Mouse (Mus musculus): ENCODE measurements at regions not wholly inside any gene's neighbourhood (a gene's known extent, or its start where the extent isn't known, plus 50 kb on each side); places are given as distances from the start of the nearest gene placed in this dataset.

DNA sequence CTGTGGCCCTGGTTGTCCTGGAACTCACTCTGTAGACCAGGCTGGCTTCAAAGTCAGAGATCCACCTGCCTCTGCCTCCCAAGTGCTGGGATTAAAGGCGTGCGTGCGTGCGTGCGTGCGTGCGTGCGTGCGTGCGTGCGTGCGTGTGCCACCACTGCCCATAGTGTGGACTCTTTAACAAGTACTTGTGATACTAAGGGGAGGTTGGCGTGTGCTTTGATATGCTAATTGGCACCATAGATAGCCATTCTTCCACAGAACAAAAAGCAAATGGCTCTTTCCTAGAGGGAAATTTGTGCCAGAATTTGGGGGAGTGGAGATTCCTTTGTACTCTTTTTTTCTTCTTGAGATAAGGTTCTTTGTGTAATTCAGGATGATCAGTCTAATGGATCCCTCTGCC lies 91.3 kb upstream of the Nr5a2 start:
- H3K4me1 ChIP-seq (ENCODE audit: control insufficient read depth, insufficient read depth, low read length), result no peaks in the 10 kb centered on the region
- DNase-seq, result no peak
- no peak overlapping the region for H3K4me3 ChIP-seq (replicated peaks; ENCODE audit: extremely low read depth, low read depth, low read length)
- no peak for TF ChIP-seq POLR2A (IDR thresholded peaks at IDR 0.05; ENCODE audit: borderline replicate concordance, extremely low read depth, low read depth, low read length)
- no peak for TF ChIP-seq CTCF (IDR thresholded peaks at IDR 0.05; ENCODE audit: insufficient read depth, low read length)
- 92% methylated on average over 13 of the region's 13 CpGs for WGBS

DNA sequence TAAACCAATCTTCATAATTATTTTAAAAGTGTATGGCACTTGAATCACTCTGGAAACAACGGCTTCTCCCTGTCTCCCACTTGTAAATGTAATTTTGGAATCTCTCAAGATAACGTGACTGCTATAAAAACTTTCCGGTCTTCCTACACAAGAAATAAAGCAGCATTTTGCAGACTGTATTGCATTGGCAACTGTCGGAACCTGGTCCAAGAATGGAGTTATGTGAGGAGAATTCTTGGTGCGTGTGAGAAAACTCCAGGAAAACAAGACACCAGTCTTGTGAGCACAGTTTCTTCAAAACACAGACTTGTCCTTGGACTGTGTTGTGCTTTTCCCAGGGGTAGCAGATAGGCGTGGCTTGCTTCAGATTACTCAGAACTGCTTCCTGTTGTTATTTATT lies 83.8 kb upstream of the Nr5a2 start:
- DNase-seq, result no peak
- Histone ChIP-seq H3K4me1 (ENCODE audit: control insufficient read depth, insufficient read depth, low read length) (no peaks in the 10 kb centered on the region), H3K4me3 (replicated peaks; ENCODE audit: extremely low read depth, low read depth, low read length) (no peak overlapping the region)
- WGBS, result 78% methylated on average over 6 of the region's 6 CpGs
- TF ChIP-seq CTCF (IDR thresholded peaks at IDR 0.05; ENCODE audit: insufficient read depth, low read length), result no peak
- TF ChIP-seq POLR2A (IDR thresholded peaks at IDR 0.05; ENCODE audit: borderline replicate concordance, extremely low read depth, low read depth, low read length), result no peak

DNA sequence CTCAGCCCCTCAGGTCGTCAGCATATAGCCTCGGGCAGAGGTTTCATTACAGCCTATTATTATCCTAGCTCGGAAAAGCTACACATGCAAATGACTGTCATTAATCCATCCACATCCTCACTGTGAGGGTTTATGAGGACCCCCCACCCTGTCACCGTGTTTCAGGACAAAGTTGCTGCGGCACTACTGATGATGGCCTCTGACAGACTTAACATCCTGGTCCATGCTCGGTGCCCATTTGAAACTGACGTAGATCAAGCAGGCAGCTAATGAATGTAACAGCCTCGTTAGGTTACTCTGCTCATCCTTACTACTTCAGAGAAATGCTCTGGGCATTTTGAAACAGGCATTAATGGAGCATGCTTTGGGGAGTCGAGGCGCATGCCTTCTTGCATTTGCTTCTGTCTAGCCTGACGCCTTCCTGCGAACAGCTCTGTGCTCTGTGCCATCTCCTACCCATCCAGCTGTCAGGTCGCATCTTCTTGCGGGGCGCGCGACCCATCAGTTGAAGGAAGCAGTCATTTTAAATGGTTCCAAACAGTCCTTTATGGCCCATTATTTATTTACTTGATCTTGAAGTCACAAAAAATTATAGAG lies 82.3 kb upstream of the Nr5a2 start:
- Histone ChIP-seq H3K4me3 (replicated peaks; ENCODE audit: extremely low read depth, low read depth, low read length) (no peak overlapping the region), H3K4me1 (ENCODE audit: control insufficient read depth, insufficient read depth, low read length) (no peaks in the 10 kb centered on the region)
- no peak for DNase-seq
- WGBS, result 87% methylated on average over 17 of the region's 17 CpGs
- TF ChIP-seq CTCF (IDR thresholded peaks at IDR 0.05; ENCODE audit: insufficient read depth, low read length) (no peak), POLR2A (IDR thresholded peaks at IDR 0.05; ENCODE audit: borderline replicate concordance, extremely low read depth, low read depth, low read length) (no peak)

DNA sequence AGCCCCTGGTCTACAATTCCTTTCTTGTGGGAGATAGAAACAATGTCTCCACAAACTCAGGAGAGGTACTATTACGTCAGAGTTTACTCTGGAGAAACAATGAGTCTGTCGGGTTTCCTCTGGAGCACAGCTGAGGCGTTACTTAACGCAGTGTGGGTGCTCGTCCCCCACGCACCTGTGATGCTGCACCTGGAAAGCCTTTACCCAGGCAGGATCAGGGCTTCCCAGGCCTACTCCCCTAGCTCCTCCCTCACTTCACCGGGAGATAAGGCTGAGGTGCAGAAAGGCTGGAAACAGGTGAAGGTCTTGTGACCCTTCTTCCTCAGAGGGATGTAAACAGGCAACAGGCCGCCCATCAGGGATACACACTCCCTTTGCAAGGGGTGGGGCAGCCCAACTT lies 80.7 kb upstream of the Nr5a2 start:
- TF ChIP-seq CTCF (IDR thresholded peaks at IDR 0.05; ENCODE audit: insufficient read depth, low read length) (no peak), POLR2A (IDR thresholded peaks at IDR 0.05; ENCODE audit: borderline replicate concordance, extremely low read depth, low read depth, low read length) (no peak)
- Histone ChIP-seq H3K4me3 (replicated peaks; ENCODE audit: extremely low read depth, low read depth, low read length) (no peak overlapping the region), H3K4me1 (ENCODE audit: control insufficient read depth, insufficient read depth, low read length) (no peaks in the 10 kb centered on the region)
- WGBS, result 31% methylated on average over 8 of the region's 8 CpGs
- no peak for DNase-seq

DNA sequence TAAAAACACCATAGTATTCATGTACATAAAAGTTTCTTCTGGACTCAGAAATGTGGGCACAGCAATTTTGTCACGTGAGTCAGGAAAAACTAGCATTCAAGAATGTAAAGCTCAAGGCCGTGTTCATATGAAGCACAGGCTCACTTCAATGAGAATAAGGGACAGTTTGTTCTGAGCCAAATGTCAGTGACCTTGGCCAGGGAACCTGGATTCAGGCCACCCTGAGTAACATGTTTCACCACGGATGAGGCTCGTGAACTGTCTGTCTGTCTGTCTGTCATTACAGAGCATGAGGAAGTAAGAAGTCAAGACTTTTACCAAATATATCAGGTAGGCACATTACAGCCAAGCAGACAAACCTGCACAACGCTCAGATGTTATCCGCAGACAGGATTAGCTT lies 74.3 kb upstream of the Nr5a2 start:
- no peaks in the 10 kb centered on the region for H3K4me1 ChIP-seq (ENCODE audit: control insufficient read depth, insufficient read depth, low read length)
- no peak for TF ChIP-seq CTCF (IDR thresholded peaks at IDR 0.05; ENCODE audit: insufficient read depth, low read length)
- no peak for TF ChIP-seq POLR2A (IDR thresholded peaks at IDR 0.05; ENCODE audit: borderline replicate concordance, extremely low read depth, low read depth, low read length)
- no peak overlapping the region for H3K4me3 ChIP-seq (replicated peaks; ENCODE audit: extremely low read depth, low read depth, low read length)
- WGBS, result 80% methylated on average over 6 of the region's 6 CpGs
- DNase-seq, result no peak

DNA sequence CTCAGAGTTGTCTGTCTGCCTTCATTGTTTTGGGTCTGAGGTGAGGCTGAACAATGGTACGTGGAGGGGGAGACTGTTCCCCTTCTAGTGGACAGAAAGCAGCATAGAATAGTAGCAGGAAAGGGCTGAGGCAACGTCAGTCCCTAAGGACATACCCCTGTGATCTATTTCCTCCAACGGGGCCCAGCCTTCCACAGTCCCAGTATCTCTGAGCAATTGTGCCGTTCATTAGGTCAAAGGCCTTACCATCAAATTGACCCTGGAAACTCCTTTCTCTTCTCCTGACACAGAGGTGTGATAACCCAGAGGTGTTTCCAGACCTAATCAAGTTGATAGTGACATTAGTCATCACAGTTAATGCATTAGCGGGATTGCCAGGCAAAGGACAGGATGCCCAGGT lies 73.4 kb upstream of the Nr5a2 start:
- Histone ChIP-seq H3K4me3 (replicated peaks; ENCODE audit: extremely low read depth, low read depth, low read length) (no peak overlapping the region), H3K4me1 (ENCODE audit: control insufficient read depth, insufficient read depth, low read length) (no peaks in the 10 kb centered on the region)
- TF ChIP-seq CTCF (IDR thresholded peaks at IDR 0.05; ENCODE audit: insufficient read depth, low read length) (no peak), POLR2A (IDR thresholded peaks at IDR 0.05; ENCODE audit: borderline replicate concordance, extremely low read depth, low read depth, low read length) (no peak)
- WGBS, result 66% methylated on average over 5 of the region's 5 CpGs
- no peak for DNase-seq

DNA sequence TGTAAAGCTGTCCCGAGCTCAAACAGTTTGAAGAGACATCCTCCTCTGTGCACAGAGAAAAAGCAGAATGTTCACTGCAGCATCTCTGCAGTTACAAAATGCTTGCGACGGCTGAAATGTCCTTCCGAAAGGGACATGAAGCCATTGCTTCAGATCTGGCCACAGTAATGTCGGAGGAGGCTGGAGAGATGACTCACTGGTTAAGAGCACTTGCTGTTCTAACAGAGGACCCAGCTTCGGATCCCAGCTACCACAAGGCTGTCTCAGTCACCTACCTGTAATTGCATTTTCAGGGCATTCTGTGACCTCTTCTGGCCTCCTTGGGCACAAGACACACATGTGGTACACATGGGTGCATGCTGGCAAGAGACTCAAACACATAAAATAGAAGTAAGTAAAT lies 63.5 kb upstream of the Nr5a2 start:
- DNase-seq, result no peak
- 77% methylated on average over 6 of the region's 6 CpGs for WGBS
- Histone ChIP-seq H3K4me1 (ENCODE audit: control insufficient read depth, insufficient read depth, low read length) (no peaks in the 10 kb centered on the region), H3K4me3 (replicated peaks; ENCODE audit: extremely low read depth, low read depth, low read length) (no peak overlapping the region)
- TF ChIP-seq POLR2A (IDR thresholded peaks at IDR 0.05; ENCODE audit: borderline replicate concordance, extremely low read depth, low read depth, low read length) (no peak), CTCF (IDR thresholded peaks at IDR 0.05; ENCODE audit: insufficient read depth, low read length) (no peak)

DNA sequence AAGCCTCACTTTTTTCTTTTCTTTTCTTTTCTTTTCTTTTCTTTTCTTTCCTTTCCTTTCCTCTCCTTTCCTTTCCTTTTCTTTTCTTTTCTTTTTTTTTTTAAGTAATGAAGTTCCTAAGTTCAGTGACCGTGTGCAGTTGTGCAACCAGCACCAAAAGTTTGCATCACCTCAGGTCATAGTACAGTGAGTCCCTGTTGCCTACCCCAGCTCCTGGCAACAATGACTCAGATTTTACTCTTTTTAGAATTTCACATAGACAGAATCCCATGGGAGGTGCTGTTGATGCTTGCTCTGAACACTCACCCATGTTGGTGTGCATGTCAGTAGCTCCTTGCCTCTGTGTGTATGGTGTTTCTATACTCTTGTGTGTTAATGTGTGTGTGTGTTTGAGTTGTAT lies 60.3 kb upstream of the Nr5a2 start:
- WGBS, result 67% methylated on average over 1 of the region's 1 CpGs
- no peak for DNase-seq
- no peak overlapping the region for H3K4me3 ChIP-seq (replicated peaks; ENCODE audit: extremely low read depth, low read depth, low read length)
- no peak for TF ChIP-seq CTCF (IDR thresholded peaks at IDR 0.05; ENCODE audit: insufficient read depth, low read length)
- no peak for TF ChIP-seq POLR2A (IDR thresholded peaks at IDR 0.05; ENCODE audit: borderline replicate concordance, extremely low read depth, low read depth, low read length)
- no peaks in the 10 kb centered on the region for H3K4me1 ChIP-seq (ENCODE audit: control insufficient read depth, insufficient read depth, low read length)

DNA sequence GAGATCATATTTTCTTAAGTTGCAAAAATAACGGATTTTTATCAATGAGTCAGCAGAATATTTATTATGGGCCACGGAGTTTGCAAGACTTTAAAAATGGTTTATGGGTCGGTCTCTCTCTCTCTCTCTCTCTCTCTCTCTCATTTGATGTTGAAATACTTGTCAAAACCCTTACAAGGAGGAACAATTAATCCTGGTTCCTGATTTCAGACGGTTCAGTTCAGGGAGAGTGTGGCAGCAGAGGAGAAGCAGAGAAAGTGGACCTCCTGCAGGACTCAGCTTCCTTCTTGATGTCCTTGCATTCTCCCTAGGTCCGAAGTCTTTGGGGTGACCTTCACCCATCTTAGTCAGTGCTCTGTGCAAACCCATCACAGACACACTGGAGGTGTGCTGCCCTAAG lies 57.4 kb upstream of the Nr5a2 start:
- 76% methylated on average over 5 of the region's 5 CpGs for WGBS
- no peak for DNase-seq
- Histone ChIP-seq H3K4me3 (replicated peaks; ENCODE audit: extremely low read depth, low read depth, low read length) (no peak overlapping the region), H3K4me1 (ENCODE audit: control insufficient read depth, insufficient read depth, low read length) (no peaks in the 10 kb centered on the region)
- TF ChIP-seq CTCF (IDR thresholded peaks at IDR 0.05; ENCODE audit: insufficient read depth, low read length) (no peak), POLR2A (IDR thresholded peaks at IDR 0.05; ENCODE audit: borderline replicate concordance, extremely low read depth, low read depth, low read length) (no peak)

DNA sequence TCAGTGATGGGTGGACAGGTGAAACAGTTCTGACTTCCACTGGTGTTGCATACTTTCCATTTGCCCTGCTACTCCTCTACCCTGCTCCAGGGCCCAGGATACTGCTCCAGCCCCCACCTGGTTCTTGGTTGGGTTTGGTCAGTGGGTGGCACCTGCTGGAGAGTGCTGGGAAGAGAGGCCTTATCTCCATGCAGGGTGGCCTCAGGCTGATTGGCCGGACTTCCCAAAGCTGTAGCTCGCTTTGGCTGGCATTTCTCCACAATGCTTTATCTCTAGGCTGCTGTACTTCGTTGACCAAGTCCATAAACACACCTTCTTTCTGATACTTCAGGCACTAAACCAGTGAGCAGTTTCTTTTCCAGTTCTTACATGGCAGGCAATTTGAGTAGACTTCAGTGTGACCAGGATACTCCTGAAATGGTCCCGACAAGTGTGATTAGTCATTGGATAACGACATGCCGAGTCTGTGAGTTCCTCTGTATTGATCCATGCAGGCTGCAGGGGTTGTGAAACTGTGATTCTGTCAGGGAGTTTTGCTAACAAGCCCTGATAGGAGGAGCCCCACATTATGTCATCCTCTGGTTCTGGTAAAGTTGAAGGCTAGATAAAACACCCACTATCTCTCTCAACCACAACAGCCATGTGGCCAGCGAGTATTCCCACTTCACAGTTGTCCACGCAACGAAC lies 50.1 kb upstream of the Nr5a2 start:
- no peaks in the 10 kb centered on the region for H3K4me1 ChIP-seq (ENCODE audit: control insufficient read depth, insufficient read depth, low read length)
- no peak for DNase-seq
- H3K4me3 ChIP-seq (replicated peaks; ENCODE audit: extremely low read depth, low read depth, low read length), result no peak overlapping the region
- TF ChIP-seq POLR2A (IDR thresholded peaks at IDR 0.05; ENCODE audit: borderline replicate concordance, extremely low read depth, low read depth, low read length) (no peak), CTCF (IDR thresholded peaks at IDR 0.05; ENCODE audit: insufficient read depth, low read length) (no peak)
- WGBS, result 60% methylated on average over 9 of the region's 9 CpGs

All from lung, adult 2 months (tissue).